Mouse (Mus musculus) spleen, postnatal 0 days (tissue): ENCODE data around the gene Micu1. TPM values are rescaled to one million over a fixed set of nuclear protein-coding genes. Genes with fewer than 3 reads are reported as not detected.

Experiments used
- polyA plus RNA-seq: library from polyadenylated mRNA; unstranded; fragments of >200 nt; fragmentation: Nextera tagmentation; extraction: Ambion mirVana; gene quantifications from 2 replicates; pipeline ENCODE4 v1.2.1, GENCODE M21; 2015

Micu1 gene
- polyA plus RNA-seq, result 44.1 and 48.3 TPM in 2 replicates

GRCm38 (mm10) chr10:59702207-59703032 lies at the start of gene Micu1:
Micu1 (plus strand) TSS chr10:59702477.

GRCm38 (mm10) chr10:59879255-59880028 lies 177.2 kb downstream of the Micu1 start, which contains the start of gene Dnajb12:
Dnajb12 (plus strand) TSS chr10:59879556.

Other genes with a start within 250 kb of the Micu1 start
- gene Gm10322, start 86.4 kb upstream of the Micu1 start, polyA plus RNA-seq, result not detected in 2 replicates
- gene Mcu, start 85.8 kb upstream of the Micu1 start, polyA plus RNA-seq, result 17.4 and 21.4 TPM in 2 replicates
- gene Dnajb12, start 177.1 kb downstream of the Micu1 start, polyA plus RNA-seq, result 13.1 and 13.2 TPM in 2 replicates
- 8.8 and 9.9 TPM in 2 replicates for gene Ddit4, start 249.4 kb downstream of the Micu1 start, polyA plus RNA-seq